Mouse (Mus musculus): ENCODE data around the gene Gm37240. TPM values are rescaled to one million over a fixed set of nuclear protein-coding genes. Genes with fewer than 3 reads are reported as not detected.

The Gm37240 gene
- polyA plus RNA-seq, 1 experiment = 1.9 TPM

GRCm38 (mm10) chr3:84715073-84715768, 1172.1 kb downstream of the Gm37240 start:
- Histone ChIP-seq H3K4me3 (ENCODE audit: insufficient read depth, low read length) (no peak overlapping the region), H3K27ac (ENCODE audit: insufficient read depth, low read length) (no peak overlapping the region), H3K4me1 (ENCODE audit: control insufficient read depth, insufficient read depth, low read length) (no peaks in the 10 kb centered on the region)
- TF ChIP-seq POLR2A (IDR thresholded peaks at IDR 0.05; ENCODE audit: low read depth, low read length) = no peak
- no peak for TF ChIP-seq CTCF (IDR thresholded peaks at IDR 0.05; ENCODE audit: borderline replicate concordance, insufficient read depth, low read length)

- no peak overlapping the region for H3K27ac ChIP-seq (ENCODE audit: insufficient read depth, low read length)
- H3K4me3 ChIP-seq (ENCODE audit: insufficient read depth, low read length) = no peak overlapping the region
- TF ChIP-seq POLR2A (IDR thresholded peaks at IDR 0.05; ENCODE audit: low read depth, low read length) = no peak
- no peak for TF ChIP-seq CTCF (IDR thresholded peaks at IDR 0.05; ENCODE audit: borderline replicate concordance, insufficient read depth, low read length)
- no peaks in the 10 kb centered on the region for H3K4me1 ChIP-seq (ENCODE audit: control insufficient read depth, insufficient read depth, low read length)
Measured at GRCm38 (mm10) chr3:84712941-84713340, 1174.4 kb downstream of the Gm37240 start.

- no peak overlapping the region for H3K27ac ChIP-seq (ENCODE audit: insufficient read depth, low read length)
- H3K4me3 ChIP-seq (ENCODE audit: insufficient read depth, low read length) = no peak overlapping the region
- no peak for TF ChIP-seq CTCF (IDR thresholded peaks at IDR 0.05; ENCODE audit: borderline replicate concordance, insufficient read depth, low read length)
- TF ChIP-seq POLR2A (IDR thresholded peaks at IDR 0.05; ENCODE audit: low read depth, low read length) = no peak
- no peaks in the 10 kb centered on the region for H3K4me1 ChIP-seq (ENCODE audit: control insufficient read depth, insufficient read depth, low read length)
Measured at GRCm38 (mm10) chr3:84710723-84711122, 1176.6 kb downstream of the Gm37240 start.

GRCm38 (mm10) chr3:84709967-84710366, 1177.4 kb downstream of the Gm37240 start:
- Histone ChIP-seq H3K27ac (ENCODE audit: insufficient read depth, low read length) (no peak overlapping the region), H3K4me1 (ENCODE audit: control insufficient read depth, insufficient read depth, low read length) (no peaks in the 10 kb centered on the region), H3K4me3 (ENCODE audit: insufficient read depth, low read length) (no peak overlapping the region)
- TF ChIP-seq CTCF (IDR thresholded peaks at IDR 0.05; ENCODE audit: borderline replicate concordance, insufficient read depth, low read length) = no peak
- no peak for TF ChIP-seq POLR2A (IDR thresholded peaks at IDR 0.05; ENCODE audit: low read depth, low read length)

GRCm38 (mm10) chr3:84709100-84709499, 1178.2 kb downstream of the Gm37240 start:
- TF ChIP-seq CTCF (IDR thresholded peaks at IDR 0.05; ENCODE audit: borderline replicate concordance, insufficient read depth, low read length) = no peak
- no peak for TF ChIP-seq POLR2A (IDR thresholded peaks at IDR 0.05; ENCODE audit: low read depth, low read length)
- Histone ChIP-seq H3K27ac (ENCODE audit: insufficient read depth, low read length) (no peak overlapping the region), H3K4me3 (ENCODE audit: insufficient read depth, low read length) (no peak overlapping the region), H3K4me1 (ENCODE audit: control insufficient read depth, insufficient read depth, low read length) (no peaks in the 10 kb centered on the region)

GRCm38 (mm10) chr3:84708469-84708868, 1178.8 kb downstream of the Gm37240 start:
- no peak overlapping the region for H3K4me3 ChIP-seq (ENCODE audit: insufficient read depth, low read length)
- TF ChIP-seq CTCF (IDR thresholded peaks at IDR 0.05; ENCODE audit: borderline replicate concordance, insufficient read depth, low read length) (no peak), POLR2A (IDR thresholded peaks at IDR 0.05; ENCODE audit: low read depth, low read length) (no peak)
- no peaks in the 10 kb centered on the region for H3K4me1 ChIP-seq (ENCODE audit: control insufficient read depth, insufficient read depth, low read length)
- H3K27ac ChIP-seq (ENCODE audit: insufficient read depth, low read length) = no peak overlapping the region

- no peaks in the 10 kb centered on the region for H3K4me1 ChIP-seq (ENCODE audit: control insufficient read depth, insufficient read depth, low read length)
- H3K4me3 ChIP-seq (ENCODE audit: insufficient read depth, low read length) = no peak overlapping the region
- H3K27ac ChIP-seq (ENCODE audit: insufficient read depth, low read length) = no peak overlapping the region
- TF ChIP-seq POLR2A (IDR thresholded peaks at IDR 0.05; ENCODE audit: low read depth, low read length) (no peak), CTCF (IDR thresholded peaks at IDR 0.05; ENCODE audit: borderline replicate concordance, insufficient read depth, low read length) (no peak)
Measured at GRCm38 (mm10) chr3:84705224-84705623, 1182.1 kb downstream of the Gm37240 start.

- H3K4me3 ChIP-seq (ENCODE audit: insufficient read depth, low read length) = no peak overlapping the region
- H3K4me1 ChIP-seq (ENCODE audit: control insufficient read depth, insufficient read depth, low read length) = no peaks in the 10 kb centered on the region
- no peak overlapping the region for H3K27ac ChIP-seq (ENCODE audit: insufficient read depth, low read length)
- TF ChIP-seq CTCF (IDR thresholded peaks at IDR 0.05; ENCODE audit: borderline replicate concordance, insufficient read depth, low read length) (no peak), POLR2A (IDR thresholded peaks at IDR 0.05; ENCODE audit: low read depth, low read length) (no peak)
Measured at GRCm38 (mm10) chr3:84703083-84703810, 1184.1 kb downstream of the Gm37240 start.

GRCm38 (mm10) chr3:84701964-84702363, 1185.4 kb downstream of the Gm37240 start:
- H3K4me1 ChIP-seq (ENCODE audit: control insufficient read depth, insufficient read depth, low read length) = no peaks in the 10 kb centered on the region
- no peak overlapping the region for H3K4me3 ChIP-seq (ENCODE audit: insufficient read depth, low read length)
- TF ChIP-seq POLR2A (IDR thresholded peaks at IDR 0.05; ENCODE audit: low read depth, low read length) = no peak
- TF ChIP-seq CTCF (IDR thresholded peaks at IDR 0.05; ENCODE audit: borderline replicate concordance, insufficient read depth, low read length) = no peak
- H3K27ac ChIP-seq (ENCODE audit: insufficient read depth, low read length) = no peak overlapping the region

- peaks cover 3% of the 10 kb centered on the region for H3K4me1 ChIP-seq (ENCODE audit: control insufficient read depth, insufficient read depth, low read length)
- TF ChIP-seq POLR2A (IDR thresholded peaks at IDR 0.05; ENCODE audit: low read depth, low read length) = no peak
- no peak for TF ChIP-seq CTCF (IDR thresholded peaks at IDR 0.05; ENCODE audit: borderline replicate concordance, insufficient read depth, low read length)
- no peak overlapping the region for H3K27ac ChIP-seq (ENCODE audit: insufficient read depth, low read length)
- no peak overlapping the region for H3K4me3 ChIP-seq (ENCODE audit: insufficient read depth, low read length)
Measured at GRCm38 (mm10) chr3:84701509-84701908, 1185.8 kb downstream of the Gm37240 start.
